Mouse (Mus musculus): ENCODE measurements around the gene Map1a. TPM values are rescaled to one million over a fixed set of nuclear protein-coding genes. Genes with fewer than 3 reads are reported as not detected.

Map1a gene
- under 0.01 and 0.13 TPM in 2 replicates for total RNA-seq (2014; rRNA removed)
- polyA plus RNA-seq (2012; rRNA removed) = 0.22 and 0.44 TPM in 2 replicates

DNA sequence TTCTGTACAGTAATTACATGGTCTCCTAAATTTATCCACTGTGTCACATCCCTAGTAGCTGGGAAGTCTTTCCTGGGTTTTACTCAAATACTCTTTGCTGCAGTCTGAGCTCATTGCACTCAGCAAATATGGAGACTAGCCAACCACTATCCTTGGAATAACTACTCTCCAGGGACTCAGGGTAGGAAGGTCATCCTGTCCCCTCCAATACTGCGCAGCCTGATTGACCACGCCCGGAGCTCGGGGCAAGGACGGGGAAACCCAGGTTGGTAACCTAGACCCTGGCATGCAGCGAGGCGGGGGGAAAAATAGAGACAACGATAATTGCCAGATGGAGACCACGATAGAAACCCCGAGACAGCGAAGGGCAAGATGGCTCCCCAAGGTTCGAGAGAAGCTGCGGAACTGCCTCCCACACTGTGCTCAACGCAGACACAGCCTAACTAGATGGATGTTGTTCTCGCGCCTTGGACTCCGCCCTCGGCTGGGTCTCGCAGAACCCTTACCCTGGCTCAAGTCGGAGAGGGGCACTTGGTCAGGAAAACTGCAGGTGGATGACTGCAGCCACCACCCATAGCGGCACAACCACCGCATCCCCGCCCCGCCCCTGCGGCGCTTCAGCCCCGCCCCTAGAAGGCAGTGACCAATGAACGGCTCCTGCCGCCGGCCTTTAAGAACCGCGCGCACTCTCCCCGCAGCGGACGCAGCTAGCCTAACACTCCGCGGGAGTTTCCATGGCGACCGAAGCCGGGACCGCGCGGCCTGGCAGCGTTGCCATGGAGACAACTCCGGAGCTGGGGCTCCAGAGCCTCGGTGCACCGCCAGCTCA lies at the start of gene Map1a:
Gene Map1a (plus strand): TSS at position 700 of the 829 bp plus-strand sequence.
- H3K79me2 ChIP-seq (ENCODE audit: control insufficient read depth, insufficient read depth, low read length) = no peaks in the 10 kb centered on the region

DNA sequence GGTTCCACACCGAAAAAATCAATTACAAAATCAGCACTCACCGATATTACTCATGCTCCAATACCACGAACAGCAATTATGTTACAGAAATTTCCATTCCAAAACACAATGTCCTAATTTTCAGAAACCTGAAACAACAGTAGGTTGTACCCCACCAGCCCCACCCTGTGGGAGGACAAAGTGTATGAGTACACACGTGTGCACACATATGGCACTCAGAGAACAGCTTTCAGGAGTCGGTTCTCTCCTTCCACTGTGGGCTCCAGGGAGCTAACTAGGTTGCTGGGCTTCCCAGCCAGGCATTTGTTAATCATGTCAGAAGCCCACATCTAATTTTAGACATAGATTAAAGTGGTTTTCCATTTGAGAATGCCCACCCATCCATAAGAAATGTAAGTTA lies 45.3 kb upstream of the Map1a start:
- Histone ChIP-seq H3K79me2 (ENCODE audit: control insufficient read depth, insufficient read depth, low read length) (no peaks in the 10 kb centered on the region), H3K4me3 (ENCODE audit: insufficient read depth, low read depth, low read length) (no peak overlapping the region), H3K36me3 (ENCODE audit: control insufficient read depth, insufficient read depth, low read length) (peaks cover 29% of the 10 kb centered on the region), H3K27me3 (ENCODE audit: control insufficient read depth, insufficient read depth, low read length) (no peaks in the 10 kb centered on the region), H3K9ac (ENCODE audit: low read depth, low read length) (no peak overlapping the region), H3K27ac (replicated peaks; ENCODE audit: insufficient read depth, low read depth, low read length) (no peak overlapping the region), H3K4me1 (ENCODE audit: control insufficient read depth, insufficient read depth, low read length) (no peaks in the 10 kb centered on the region; the same call in 1 of the 2 replicates)
- TF ChIP-seq POLR2A (IDR thresholded peaks at IDR 0.05; ENCODE audit: extremely low read depth, insufficient read depth, low read length) (no peak), CTCF (IDR thresholded peaks at IDR 0.05; ENCODE audit: low read depth, low read length) (no peak)
- 93% methylated on average over 5 of the region's 5 CpGs for WGBS
- DNase-seq (ENCODE audit: extremely low read depth, low read depth, low spot score) = no peak

More for the DNA sequence above, at the start of gene Map1a:
- Histone ChIP-seq H3K27ac (replicated peaks; ENCODE audit: insufficient read depth, low read depth, low read length) (no peak within 1 kb of the TSS), H3K27me3 (ENCODE audit: control insufficient read depth, insufficient read depth, low read length) (peaks cover 12% of the 10 kb centered on the region; the same call in 1 of the 2 replicates), H3K4me3 (ENCODE audit: insufficient read depth, low read depth, low read length) (peak within 1 kb of the TSS; percentile 49), H3K4me1 (ENCODE audit: control insufficient read depth, insufficient read depth, low read length) (peaks cover 4% of the 10 kb centered on the region), H3K36me3 (ENCODE audit: control insufficient read depth, insufficient read depth, low read length) (no peaks in the 10 kb centered on the region), H3K9ac (ENCODE audit: low read depth, low read length) (no peak within 1 kb of the TSS)
- TF ChIP-seq POLR2A (IDR thresholded peaks at IDR 0.05; ENCODE audit: extremely low read depth, insufficient read depth, low read length) = no peak
- TF ChIP-seq CTCF (IDR thresholded peaks at IDR 0.05; ENCODE audit: low read depth, low read length) = no peak
- WGBS = 4% methylated on average over 48 of the region's 48 CpGs
- peak; percentile 46 for DNase-seq (ENCODE audit: extremely low read depth, low read depth, low spot score)

DNA sequence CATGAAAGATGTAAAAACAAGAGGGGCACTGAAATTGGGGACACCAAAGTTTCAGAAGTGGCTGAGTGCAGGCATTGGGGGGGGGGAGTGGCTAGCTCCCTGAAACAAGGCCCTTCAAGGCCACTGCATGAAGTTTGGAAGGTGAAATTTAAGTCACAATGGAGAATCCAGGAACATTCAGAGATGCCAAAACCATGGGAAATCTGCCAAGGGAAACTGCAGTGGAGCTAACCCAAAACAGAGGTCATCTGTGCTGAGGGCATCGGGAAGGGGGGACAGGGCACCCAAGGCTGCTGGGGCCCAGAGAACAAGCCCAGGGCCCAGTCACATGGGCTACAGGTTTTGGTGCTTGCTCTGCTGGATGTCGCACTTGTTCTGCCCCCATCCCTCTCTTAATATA lies 39.6 kb upstream of the Map1a start:
- Histone ChIP-seq H3K36me3 (ENCODE audit: control insufficient read depth, insufficient read depth, low read length) (peaks cover 55% of the 10 kb centered on the region), H3K79me2 (ENCODE audit: control insufficient read depth, insufficient read depth, low read length) (no peaks in the 10 kb centered on the region), H3K27me3 (ENCODE audit: control insufficient read depth, insufficient read depth, low read length) (no peaks in the 10 kb centered on the region), H3K27ac (replicated peaks; ENCODE audit: insufficient read depth, low read depth, low read length) (no peak overlapping the region), H3K4me1 (ENCODE audit: control insufficient read depth, insufficient read depth, low read length) (no peaks in the 10 kb centered on the region; the same call in 1 of the 2 replicates), H3K4me3 (ENCODE audit: insufficient read depth, low read depth, low read length) (no peak overlapping the region), H3K9ac (ENCODE audit: low read depth, low read length) (no peak overlapping the region)
- 86% methylated on average over 2 of the region's 2 CpGs for WGBS
- no peak for DNase-seq (ENCODE audit: extremely low read depth, low read depth, low spot score)
- TF ChIP-seq POLR2A (IDR thresholded peaks at IDR 0.05; ENCODE audit: extremely low read depth, insufficient read depth, low read length) = no peak
- no peak for TF ChIP-seq CTCF (IDR thresholded peaks at IDR 0.05; ENCODE audit: low read depth, low read length)

DNA sequence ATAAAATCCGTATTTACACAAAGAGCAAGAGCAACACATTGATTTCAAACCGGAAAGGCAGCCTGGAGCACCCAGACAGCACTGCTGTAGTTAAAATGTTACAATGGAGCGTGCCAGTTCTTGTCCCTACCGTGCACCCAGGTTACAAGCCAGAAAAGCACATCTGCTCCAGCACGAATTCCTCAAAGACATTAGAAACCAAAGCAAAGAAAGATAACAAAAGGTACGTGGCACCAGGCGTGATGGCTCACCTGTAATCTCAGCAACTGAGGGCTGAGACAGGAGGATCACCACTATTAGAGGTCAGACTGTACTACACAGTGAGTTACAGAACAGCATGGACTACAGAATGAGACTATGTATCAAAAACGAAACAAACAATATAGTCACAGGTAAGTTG lies 21.0 kb upstream of the Map1a start:
- 49% methylated on average over 8 of the region's 8 CpGs for WGBS

DNA sequence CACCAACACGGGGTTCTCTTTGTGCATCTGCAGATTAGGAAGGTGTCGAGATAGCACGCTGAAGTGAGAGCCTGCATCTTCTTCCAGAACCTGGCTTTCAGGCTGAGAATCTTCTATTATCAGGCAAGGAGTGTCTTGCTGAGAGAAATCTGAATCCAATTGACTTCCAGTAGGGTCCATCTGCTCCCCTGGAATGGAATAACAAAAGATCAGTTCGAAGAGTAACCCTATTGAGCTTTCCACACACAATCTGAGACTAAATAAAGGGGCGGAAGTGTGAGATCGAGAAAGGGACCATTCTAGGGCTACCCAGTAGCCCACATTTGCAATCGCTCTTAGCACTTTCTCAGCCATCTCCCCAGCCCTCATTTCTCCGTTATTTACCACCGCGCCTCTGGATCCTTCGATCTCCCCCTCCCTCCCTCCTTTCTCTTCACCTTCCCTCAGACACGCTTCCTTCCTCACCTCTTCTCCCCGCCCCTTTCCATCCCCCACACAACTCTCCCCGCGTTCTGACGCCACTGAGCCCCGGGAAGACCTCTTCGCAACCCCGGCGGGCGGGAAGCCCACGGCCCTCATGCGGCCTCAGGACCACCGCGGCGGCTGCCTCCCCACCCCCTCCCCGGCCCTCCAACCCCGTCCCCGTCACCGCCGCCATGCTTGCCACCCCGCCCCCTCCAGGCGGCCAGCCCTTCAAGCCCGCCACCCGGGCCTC lies 18.7 kb upstream of the Map1a start:
- no peaks in the 10 kb centered on the region for H3K27me3 ChIP-seq (ENCODE audit: control insufficient read depth, insufficient read depth, low read length)
- peak; percentile 8 for DNase-seq (ENCODE audit: extremely low read depth, low read depth, low spot score)
- no peaks in the 10 kb centered on the region for H3K4me1 ChIP-seq (ENCODE audit: control insufficient read depth, insufficient read depth, low read length)
- peaks cover 5% of the 10 kb centered on the region; the same call in 1 of the 2 replicates for H3K36me3 ChIP-seq (ENCODE audit: control insufficient read depth, insufficient read depth, low read length)
- WGBS = 4% methylated on average over 34 of the region's 35 CpGs
- peak overlapping the region; percentile 53; the same call in 1 of the 2 replicates for H3K27ac ChIP-seq (replicated peaks; ENCODE audit: insufficient read depth, low read depth, low read length)
- H3K79me2 ChIP-seq (ENCODE audit: control insufficient read depth, insufficient read depth, low read length) = peaks cover 7% of the 10 kb centered on the region; the same call in 1 of the 2 replicates
- no peak for TF ChIP-seq CTCF (IDR thresholded peaks at IDR 0.05; ENCODE audit: low read depth, low read length)
- no peak for TF ChIP-seq POLR2A (IDR thresholded peaks at IDR 0.05; ENCODE audit: extremely low read depth, insufficient read depth, low read length)
- H3K4me3 ChIP-seq (ENCODE audit: insufficient read depth, low read depth, low read length) = peak overlapping the region; percentile 92
- H3K9ac ChIP-seq (ENCODE audit: low read depth, low read length) = peak overlapping the region; percentile 84

More for the DNA sequence above, 21.0 kb upstream of the Map1a start:
- no peak for DNase-seq (ENCODE audit: extremely low read depth, low read depth, low spot score)
- H3K27me3 ChIP-seq (ENCODE audit: control insufficient read depth, insufficient read depth, low read length) = no peaks in the 10 kb centered on the region
- no peak overlapping the region for H3K27ac ChIP-seq (replicated peaks; ENCODE audit: insufficient read depth, low read depth, low read length)
- H3K4me1 ChIP-seq (ENCODE audit: control insufficient read depth, insufficient read depth, low read length) = no peaks in the 10 kb centered on the region
- TF ChIP-seq POLR2A (IDR thresholded peaks at IDR 0.05; ENCODE audit: extremely low read depth, insufficient read depth, low read length) (no peak), CTCF (IDR thresholded peaks at IDR 0.05; ENCODE audit: low read depth, low read length) (no peak)
- H3K36me3 ChIP-seq (ENCODE audit: control insufficient read depth, insufficient read depth, low read length) = peaks cover 5% of the 10 kb centered on the region; the same call in 1 of the 2 replicates
- H3K9ac ChIP-seq (ENCODE audit: low read depth, low read length) = no peak overlapping the region
- H3K4me3 ChIP-seq (ENCODE audit: insufficient read depth, low read depth, low read length) = no peak overlapping the region
- H3K79me2 ChIP-seq (ENCODE audit: control insufficient read depth, insufficient read depth, low read length) = peaks cover 7% of the 10 kb centered on the region; the same call in 1 of the 2 replicates

Measured in liver, adult 2 months (tissue).